Mouse (Mus musculus) testis, adult 2 months (tissue): Measurements from ENCODE around the gene Ptges3l. TPM values are rescaled to one million over a fixed set of nuclear protein-coding genes. Genes with fewer than 3 reads are reported as not detected.

Experiments
- H3K27ac ChIP-seq: fragments of 200-500 bp; 2 replicates; pipeline ENCODE4 v1.5.1; 2012; ENCODE audit warnings: low read depth, low read length; ENCODE audit not compliant: control insufficient read depth, insufficient read depth
- H3K27me3 ChIP-seq: fragments of 200-500 bp; 2 replicates; pipeline ENCODE4 v1.6.1; 2012; ENCODE audit warnings: mild to moderate bottlenecking, low read length, moderate library complexity; ENCODE audit not compliant: control insufficient read depth, insufficient read depth
- H3K36me3 ChIP-seq: fragments of 200-500 bp; 2 replicates; pipeline ENCODE4 v1.6.1; 2012; ENCODE audit warnings: mild to moderate bottlenecking, low read length; ENCODE audit not compliant: control insufficient read depth, insufficient read depth
- H3K4me1 ChIP-seq: fragments of 200-500 bp; 2 replicates; pipeline ENCODE4 v1.6.1; 2012; ENCODE audit warnings: low read length; ENCODE audit not compliant: control insufficient read depth, insufficient read depth
- H3K4me3 ChIP-seq: fragments of 200-500 bp; 2 replicates; pipeline ENCODE4 v1.5.1; 2012; ENCODE audit warnings: low read depth, mild to moderate bottlenecking, low read length, moderate library complexity, mixed read lengths; ENCODE audit not compliant: control insufficient read depth
- CTCF ChIP-seq: fragments of 200-500 bp; IDR thresholded peaks from 2 replicates; pipeline ENCODE4 v1.5.1; 2012; ENCODE audit warnings: low read depth, mild to moderate bottlenecking, inconsistent platforms, low read length, moderate library complexity; ENCODE audit not compliant: control insufficient read depth, insufficient read depth, insufficient replicate concordance
- POLR2A ChIP-seq: fragments of 200-500 bp; IDR thresholded peaks from 2 replicates; pipeline ENCODE4 v1.6.1; 2012; ENCODE audit warnings: low read depth, mild to moderate bottlenecking, inconsistent platforms, low read length, moderate library complexity; ENCODE audit not compliant: control insufficient read depth
- polyA plus RNA-seq: library from polyadenylated mRNA; depleted of rRNA; stranded (reverse); fragments of >200 nt; gene quantifications from 2 replicates; pipeline ENCODE4 v1.2.3, GENCODE M21; 2012

Gene Ptges3l
- polyA plus RNA-seq, 1 experiment, result 39.1 TPM

DNA sequence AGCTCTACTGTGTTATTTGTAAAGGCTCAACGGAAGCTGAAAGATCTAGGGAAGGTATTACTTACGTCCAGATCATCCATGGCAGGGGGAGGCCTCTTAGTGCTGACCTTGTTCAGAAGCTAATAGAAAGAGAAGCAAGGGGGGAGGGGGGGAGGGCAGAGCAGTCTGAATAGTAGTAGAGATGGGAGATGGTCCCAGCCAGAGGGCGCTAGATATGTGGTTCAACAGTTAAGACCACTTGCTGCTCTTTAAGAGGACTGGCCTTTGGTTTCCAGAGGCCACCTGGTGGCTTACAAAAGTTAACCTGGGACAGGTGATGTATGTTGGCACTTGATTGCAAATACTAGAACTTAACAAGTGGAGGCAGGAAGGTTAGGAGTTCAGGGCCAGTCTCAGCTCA, 5.5 kb downstream of the Ptges3l start:
- Histone ChIP-seq H3K27ac (no peak overlapping the region), H3K4me3 (no peak overlapping the region)
- TF ChIP-seq POLR2A (no peak), CTCF (no peak)

DNA sequence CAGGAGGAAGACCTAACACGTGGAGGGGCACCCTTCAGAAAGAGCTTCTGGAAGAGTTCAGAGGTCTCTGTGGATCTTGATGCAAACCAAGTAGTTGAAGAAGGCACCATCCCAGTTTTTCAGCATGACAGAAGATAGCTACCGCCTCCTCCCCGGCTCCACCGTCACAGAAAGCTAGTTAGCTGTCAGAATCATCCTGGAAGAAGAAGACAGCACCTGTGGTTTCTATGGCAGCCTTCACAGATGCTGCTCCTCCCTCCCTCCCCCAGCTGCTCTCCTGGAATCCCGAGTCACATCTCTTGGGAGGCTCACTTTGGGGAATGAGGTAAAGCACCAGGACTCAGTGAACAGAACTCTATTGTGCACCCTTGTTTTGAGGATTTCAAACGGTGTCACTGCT, 6.1 kb downstream of the Ptges3l start:
- TF ChIP-seq POLR2A, result no peak
- no peak overlapping the region for H3K4me3 ChIP-seq
- no peak overlapping the region for H3K27ac ChIP-seq
- no peaks in the 10 kb centered on the region for H3K27me3 ChIP-seq
- H3K36me3 ChIP-seq, result no peaks in the 10 kb centered on the region
- H3K4me1 ChIP-seq, result peaks cover 1% of the 10 kb centered on the region

More for the DNA sequence above, 5.5 kb downstream of the Ptges3l start:
- Histone ChIP-seq H3K27me3 (no peaks in the 10 kb centered on the region), H3K36me3 (no peaks in the 10 kb centered on the region), H3K4me1 (peaks cover 3% of the 10 kb centered on the region)

DNA sequence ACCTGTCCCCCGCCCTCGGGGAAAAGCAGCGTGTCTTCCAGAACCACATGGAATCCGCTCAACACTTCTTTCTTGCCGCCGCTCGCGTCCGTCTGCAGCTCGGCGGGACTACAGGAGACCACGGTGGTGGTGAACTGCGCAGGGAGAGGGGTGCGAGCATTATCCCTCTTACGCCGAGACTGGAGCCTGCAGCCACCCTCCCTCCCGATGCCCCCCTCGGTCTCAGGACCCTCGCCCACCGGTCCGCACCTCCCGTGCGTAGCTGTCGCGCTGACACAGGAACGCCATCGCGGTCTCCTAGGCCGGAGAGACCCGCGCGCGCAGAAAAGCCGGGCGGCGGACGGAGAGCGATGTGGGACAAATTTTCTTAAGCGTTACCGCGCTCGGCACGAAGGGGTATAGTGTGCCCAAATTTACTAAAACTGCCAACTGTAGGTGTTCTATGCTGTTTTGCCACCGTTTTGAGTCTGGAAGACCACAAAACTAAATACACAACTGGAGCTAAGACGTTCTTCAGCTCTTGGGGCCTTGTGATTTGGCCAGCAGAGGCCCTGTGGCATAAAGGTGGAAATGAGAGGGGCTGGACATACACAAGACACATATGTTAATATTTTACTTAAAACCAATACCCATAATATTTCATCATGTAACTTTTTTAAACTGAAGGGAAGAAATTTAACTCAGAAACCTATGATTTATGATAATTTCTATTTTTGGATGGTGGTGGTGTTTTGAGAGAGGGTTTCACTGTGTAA, 7.9 kb downstream of the Ptges3l start, which contains the start of gene Aarsd1:
Gene Aarsd1 (minus strand): TSS at position 515 of the 755 bp plus-strand sequence.
- peaks cover 2% of the 10 kb centered on the region for H3K36me3 ChIP-seq
- TF ChIP-seq POLR2A, result peak; percentile 79
- no peak for TF ChIP-seq CTCF
- H3K27ac ChIP-seq, result peak within 1 kb of the TSS; percentile 76; the same call in 1 of the 2 replicates
- no peaks in the 10 kb centered on the region; the same call in none of the 2 replicates for H3K4me1 ChIP-seq
- H3K27me3 ChIP-seq, result no peaks in the 10 kb centered on the region
- H3K4me3 ChIP-seq, result peak within 1 kb of the TSS; percentile 99

DNA sequence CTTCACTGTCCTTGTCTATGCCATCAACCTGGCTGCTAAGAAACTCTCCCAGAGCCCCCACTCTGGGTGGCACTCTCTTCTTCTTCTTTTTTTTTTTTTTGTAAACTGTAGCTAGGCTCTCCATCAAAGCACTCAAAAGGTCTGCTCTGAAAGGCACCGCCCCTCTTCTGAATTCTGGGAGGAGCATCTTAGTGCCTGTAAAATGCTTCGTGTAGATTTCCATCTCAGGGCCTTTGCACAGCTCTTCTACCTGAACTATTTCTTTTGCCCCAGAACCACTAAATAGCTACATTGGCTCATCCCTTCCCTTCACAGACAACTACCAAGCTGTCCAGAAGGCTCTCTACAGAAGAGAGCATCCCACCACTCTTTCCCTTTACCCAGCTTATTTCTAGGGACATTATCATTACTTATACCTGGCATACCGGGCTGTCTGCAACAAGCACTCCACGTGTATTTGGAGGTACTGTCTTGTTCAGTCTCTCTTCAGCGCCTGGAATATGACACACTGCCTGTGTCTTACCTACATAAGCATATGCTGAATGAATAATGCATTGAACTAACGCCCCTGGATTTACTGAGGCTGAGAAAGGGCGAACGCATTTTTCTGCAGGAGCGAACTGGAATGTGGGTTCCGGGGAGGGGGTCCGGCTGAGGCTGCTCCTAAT, 8.6 kb downstream of the Ptges3l start:
- no peaks in the 10 kb centered on the region; the same call in none of the 2 replicates for H3K4me1 ChIP-seq
- peak overlapping the region; percentile 74; the same call in 1 of the 2 replicates for H3K27ac ChIP-seq
- H3K4me3 ChIP-seq, result peak overlapping the region; percentile 99
- peaks cover 2% of the 10 kb centered on the region for H3K36me3 ChIP-seq
- H3K27me3 ChIP-seq, result no peaks in the 10 kb centered on the region
- TF ChIP-seq CTCF, result no peak
- no peak for TF ChIP-seq POLR2A

DNA sequence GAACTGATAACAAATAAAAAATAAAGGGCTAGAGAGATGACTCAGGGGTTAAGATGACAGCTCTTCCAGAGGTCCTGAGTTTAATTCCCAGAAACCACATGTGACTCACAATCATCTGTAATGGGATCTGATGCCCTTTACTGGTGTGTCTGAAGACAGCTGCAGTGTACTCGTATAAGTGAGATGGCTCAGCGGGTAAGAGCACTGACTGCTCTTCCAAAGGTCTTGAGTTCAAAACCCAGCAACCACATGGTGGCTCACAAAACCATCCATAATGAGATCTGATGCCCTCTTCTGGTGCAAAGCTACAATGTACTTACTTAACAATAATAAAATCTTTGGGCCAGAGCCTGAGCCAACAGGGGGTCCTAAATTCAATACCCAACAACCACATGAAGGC, 9.8 kb downstream of the Ptges3l start:
- Histone ChIP-seq H3K4me1 (no peaks in the 10 kb centered on the region; the same call in none of the 2 replicates), H3K36me3 (peaks cover 6% of the 10 kb centered on the region), H3K4me3 (no peak overlapping the region), H3K27ac (no peak overlapping the region), H3K27me3 (no peaks in the 10 kb centered on the region)
- TF ChIP-seq CTCF (no peak), POLR2A (no peak)

DNA sequence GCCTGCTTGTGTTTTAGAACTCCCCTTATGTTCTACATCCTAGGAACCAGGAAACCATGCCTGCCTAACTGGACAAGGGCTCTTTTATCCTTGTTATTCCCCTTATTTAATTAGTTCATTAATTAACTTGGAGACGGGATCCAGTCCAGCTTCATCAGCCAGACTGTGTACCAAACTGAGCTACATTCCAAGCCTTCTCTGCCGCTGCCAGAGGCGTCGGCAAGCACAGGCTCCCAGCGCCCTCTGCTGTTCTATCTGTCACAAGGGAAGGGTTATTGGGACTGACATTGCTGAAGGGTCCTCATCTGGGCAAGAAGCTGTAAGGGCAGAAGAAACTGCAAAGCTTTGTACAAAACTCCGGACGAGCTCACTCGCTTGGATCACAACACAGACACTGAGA, 30.0 kb downstream of the Ptges3l start:
- Histone ChIP-seq H3K36me3 (no peaks in the 10 kb centered on the region), H3K4me3 (no peak overlapping the region), H3K27me3 (no peaks in the 10 kb centered on the region), H3K4me1 (no peaks in the 10 kb centered on the region), H3K27ac (no peak overlapping the region)
- TF ChIP-seq POLR2A (no peak), CTCF (peak; percentile 72; the same call in 1 of the 2 replicates)

DNA sequence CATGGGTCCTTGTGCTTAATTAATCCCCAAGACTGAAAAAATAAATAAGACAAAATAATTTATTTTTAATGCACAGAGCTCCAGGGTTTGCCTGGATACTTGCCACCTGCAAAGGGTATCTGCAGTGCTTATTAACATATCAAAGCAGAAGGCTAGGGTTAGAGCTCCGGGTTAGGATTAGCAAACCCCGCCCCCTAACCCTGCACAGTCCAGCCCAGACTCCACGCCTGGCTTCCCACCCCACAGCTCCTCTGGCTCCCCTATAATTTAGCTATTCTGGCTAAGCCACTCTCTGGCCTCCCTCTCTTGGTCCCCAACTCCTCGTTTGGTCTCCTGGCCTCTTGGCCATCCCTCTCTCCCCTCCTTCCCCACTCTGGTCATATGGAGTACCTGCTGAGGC, 43.3 kb downstream of the Ptges3l start:
- no peak for TF ChIP-seq CTCF
- no peak for TF ChIP-seq POLR2A
- no peaks in the 10 kb centered on the region for H3K27me3 ChIP-seq
- no peaks in the 10 kb centered on the region for H3K4me1 ChIP-seq
- no peaks in the 10 kb centered on the region for H3K36me3 ChIP-seq
- no peak overlapping the region for H3K4me3 ChIP-seq
- H3K27ac ChIP-seq, result no peak overlapping the region
